Mouse (Mus musculus) cortical plate, adult 2 months (tissue): ENCODE measurements around the gene Serinc4. TPM values are rescaled to one million over a fixed set of nuclear protein-coding genes. Genes with fewer than 3 reads are reported as not detected.
"Not testable (repeated sequence)": the region's sequence is repeated elsewhere in the genome, so short reads cannot be mapped to it uniquely, and the experiment has no call there.

Experiments used
- H3K27ac ChIP-seq: fragments of 200-500 bp; 2 replicates; pipeline ENCODE4 v1.5.1; 2012; ENCODE audit warnings: low read length, control low read depth, inconsistent platforms; ENCODE audit not compliant: insufficient read depth
- H3K4me1 ChIP-seq: fragments of 200-500 bp; 2 replicates; pipeline ENCODE4 v1.6.1; 2011; ENCODE audit warnings: low read length; ENCODE audit not compliant: control insufficient read depth, insufficient read depth
- H3K4me3 ChIP-seq: fragments of 200-500 bp; 2 replicates; pipeline ENCODE4 v1.5.1; 2011; ENCODE audit warnings: mild to moderate bottlenecking, low read length, control low read depth; ENCODE audit not compliant: insufficient read depth
- CTCF ChIP-seq: fragments of 200-500 bp; IDR thresholded peaks from 2 replicates; pipeline ENCODE4 v1.5.1; 2011; ENCODE audit warnings: mild to moderate bottlenecking, control low read depth, low read length; ENCODE audit not compliant: insufficient read depth; ENCODE audit errors: extremely low read depth
- POLR2A ChIP-seq: fragments of 200-500 bp; IDR thresholded peaks from 2 replicates; pipeline ENCODE4 v1.6.1; 2011; ENCODE audit warnings: mild to moderate bottlenecking, low read length, control low read depth; ENCODE audit not compliant: insufficient read depth; ENCODE audit errors: extremely low read depth
- polyA plus RNA-seq: library from polyadenylated mRNA; depleted of rRNA; stranded (reverse); fragments of >200 nt; gene quantifications from 2 replicates; pipeline ENCODE4 v1.2.3, GENCODE M21; 2012; rRNA removed

Gene Serinc4
- polyA plus RNA-seq, result 0.69 and 1.0 TPM in 2 replicates

DNA sequence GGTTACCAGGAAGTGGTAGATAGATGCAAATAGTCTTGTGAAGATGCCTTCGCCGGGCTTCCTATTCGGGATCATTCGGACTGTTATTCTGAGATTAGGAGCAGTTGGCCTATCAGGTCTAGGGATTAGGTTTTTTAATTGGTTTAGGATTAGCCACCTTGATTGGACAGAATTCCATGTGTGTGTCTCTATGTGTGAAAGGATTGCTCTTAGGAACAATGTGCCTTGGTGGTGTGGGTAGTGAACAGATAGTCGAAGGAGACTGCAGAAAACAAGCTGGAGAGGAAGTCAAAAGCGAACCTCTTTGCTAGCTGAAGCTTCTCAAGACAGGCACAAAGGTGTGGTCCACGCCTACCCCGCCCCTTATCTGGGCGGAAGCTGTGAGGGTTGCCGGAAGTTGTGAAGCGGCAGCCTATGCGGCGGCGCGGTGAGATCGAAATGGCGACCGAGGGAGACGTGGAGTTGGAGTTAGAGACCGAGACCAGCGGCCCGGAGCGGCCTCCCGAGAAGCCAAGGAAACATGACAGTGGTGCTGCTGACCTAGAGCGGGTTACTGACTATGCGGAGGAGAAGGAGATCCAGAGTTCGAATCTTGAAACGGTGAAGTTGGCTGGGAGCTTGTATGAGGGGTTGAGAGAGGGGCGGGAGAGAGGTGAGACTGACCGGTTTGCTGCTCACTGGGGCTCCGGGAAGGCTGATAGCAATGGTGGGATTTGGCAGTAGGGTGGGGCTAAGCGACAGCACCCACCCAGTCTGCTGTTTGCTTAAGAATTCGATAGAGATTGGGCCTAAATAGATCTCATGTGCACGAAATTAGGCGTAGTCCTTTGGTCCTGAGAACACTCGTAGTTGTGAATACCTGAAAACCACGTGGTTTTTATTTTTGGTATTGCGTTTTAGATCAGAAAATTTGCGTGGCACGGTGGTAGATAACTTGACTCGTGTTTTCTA is at the start of gene Serinc4:
Gene Serinc4, minus strand, starts transcription at position 90 of the 951 bp plus-strand sequence.
- H3K4me3 ChIP-seq, result peak within 1 kb of the TSS; percentile 83
- H3K4me1 ChIP-seq, result peaks cover 1% of the 10 kb centered on the region; the same call in 1 of the 2 replicates
- TF ChIP-seq POLR2A (peak; percentile 77), CTCF (no peak)
- no peak within 1 kb of the TSS for H3K27ac ChIP-seq

DNA sequence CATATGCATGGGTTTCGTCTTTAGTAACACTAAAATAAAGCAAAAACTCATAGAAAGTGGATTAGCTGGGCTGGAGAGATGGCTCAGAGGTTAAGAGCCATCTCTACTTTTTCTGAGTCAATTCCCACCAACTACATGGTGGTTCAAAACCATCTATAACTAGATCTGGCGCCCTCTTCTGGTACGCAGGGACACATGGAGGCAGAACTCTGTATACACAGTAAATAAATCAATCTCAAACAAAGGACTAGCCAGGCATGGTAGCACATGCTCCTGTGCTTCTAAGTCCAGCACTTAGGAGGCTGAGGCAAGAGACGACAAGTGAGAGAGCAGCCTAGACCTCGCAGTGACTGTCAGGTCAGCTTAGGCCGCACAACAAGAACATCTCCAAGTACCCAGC is 45.0 kb upstream of the Serinc4 start:
- not testable (repeated sequence) for H3K4me3 ChIP-seq, H3K27ac ChIP-seq, H3K4me1 ChIP-seq

DNA sequence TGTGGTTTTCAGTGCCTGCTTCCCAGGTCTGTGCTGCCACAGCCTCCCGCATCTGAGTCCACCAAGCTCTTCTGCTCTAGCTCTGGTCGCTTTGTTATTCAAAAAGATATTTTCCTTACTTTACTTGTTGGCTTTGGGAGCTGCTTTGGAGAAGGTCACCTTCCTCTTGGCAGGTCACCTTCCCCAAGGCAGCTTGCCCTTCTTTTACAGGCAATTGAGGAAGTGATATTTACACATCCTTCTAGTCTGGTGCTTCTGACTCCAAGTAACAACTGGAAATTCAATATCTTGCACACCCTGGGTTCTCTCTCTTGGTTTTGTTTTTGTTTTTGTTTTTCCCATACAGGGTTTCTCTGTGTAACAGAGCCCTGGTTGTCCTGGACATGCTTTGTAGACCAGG is 27.8 kb upstream of the Serinc4 start:
- not testable (repeated sequence) for H3K4me1 ChIP-seq, H3K27ac ChIP-seq, H3K4me3 ChIP-seq

DNA sequence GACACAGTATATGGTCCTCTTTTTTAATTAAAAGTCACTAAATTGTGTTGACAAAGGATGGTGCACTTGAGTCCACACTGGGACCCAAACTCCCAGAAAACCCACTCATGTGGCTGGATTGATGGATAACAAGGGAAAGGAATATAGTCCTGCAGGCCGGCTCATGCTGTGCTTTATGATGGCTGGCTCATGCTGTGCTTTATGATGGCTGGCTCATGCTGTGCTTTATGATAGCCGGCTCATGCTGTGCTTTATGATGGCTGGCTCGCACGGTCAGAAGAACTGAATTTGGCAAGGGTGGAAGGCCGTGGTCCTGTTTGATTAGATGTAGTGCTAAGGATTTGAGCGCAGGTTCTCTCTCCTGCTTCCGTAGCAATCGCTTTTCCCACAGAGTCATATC is 27.0 kb upstream of the Serinc4 start:
- Histone ChIP-seq H3K27ac (no peak overlapping the region), H3K4me3 (no peak overlapping the region), H3K4me1 (no peaks in the 10 kb centered on the region)
- TF ChIP-seq CTCF (no peak), POLR2A (no peak)

DNA sequence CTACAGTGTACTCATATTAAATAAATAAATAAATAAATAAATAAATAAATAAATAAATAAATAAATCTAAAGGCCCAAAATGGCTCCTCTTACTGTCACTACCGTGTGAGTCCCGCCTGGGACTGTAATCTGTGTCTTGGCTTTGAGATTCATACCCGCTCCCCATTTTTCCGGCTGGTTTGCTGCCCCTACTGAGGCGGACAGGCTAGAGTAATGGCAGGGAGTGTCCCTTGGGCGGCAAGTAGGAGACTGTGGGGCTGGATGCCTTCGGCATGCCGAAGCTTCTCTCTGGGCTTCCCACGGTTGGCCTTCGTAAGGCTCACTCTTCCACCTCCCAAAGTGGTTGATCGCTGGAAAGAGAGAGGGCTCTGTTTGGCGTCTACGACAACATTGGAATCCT is 24.3 kb upstream of the Serinc4 start:
- not testable (repeated sequence) for H3K27ac ChIP-seq, H3K4me1 ChIP-seq, H3K4me3 ChIP-seq

DNA sequence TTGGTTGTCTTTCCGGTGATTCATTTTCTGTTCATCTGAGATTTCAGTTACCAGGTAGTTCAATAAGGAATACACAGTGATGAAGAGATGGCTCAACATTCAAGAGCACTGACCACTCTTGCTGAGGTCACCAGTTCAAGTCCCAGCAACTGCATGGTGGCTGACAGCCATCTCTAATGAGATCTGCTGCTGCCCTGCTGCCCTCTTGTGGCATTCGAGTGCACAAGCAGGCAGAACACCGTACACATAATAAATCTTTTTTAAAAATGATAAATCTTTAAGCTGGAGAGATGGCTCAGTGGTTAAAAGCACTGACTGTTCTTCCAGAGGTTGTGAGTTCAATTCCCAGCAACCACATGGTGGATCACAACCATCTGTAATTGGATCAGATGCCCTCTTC is 23.9 kb upstream of the Serinc4 start:
- Histone ChIP-seq H3K4me1 (no peaks in the 10 kb centered on the region), H3K27ac (no peak overlapping the region)

DNA sequence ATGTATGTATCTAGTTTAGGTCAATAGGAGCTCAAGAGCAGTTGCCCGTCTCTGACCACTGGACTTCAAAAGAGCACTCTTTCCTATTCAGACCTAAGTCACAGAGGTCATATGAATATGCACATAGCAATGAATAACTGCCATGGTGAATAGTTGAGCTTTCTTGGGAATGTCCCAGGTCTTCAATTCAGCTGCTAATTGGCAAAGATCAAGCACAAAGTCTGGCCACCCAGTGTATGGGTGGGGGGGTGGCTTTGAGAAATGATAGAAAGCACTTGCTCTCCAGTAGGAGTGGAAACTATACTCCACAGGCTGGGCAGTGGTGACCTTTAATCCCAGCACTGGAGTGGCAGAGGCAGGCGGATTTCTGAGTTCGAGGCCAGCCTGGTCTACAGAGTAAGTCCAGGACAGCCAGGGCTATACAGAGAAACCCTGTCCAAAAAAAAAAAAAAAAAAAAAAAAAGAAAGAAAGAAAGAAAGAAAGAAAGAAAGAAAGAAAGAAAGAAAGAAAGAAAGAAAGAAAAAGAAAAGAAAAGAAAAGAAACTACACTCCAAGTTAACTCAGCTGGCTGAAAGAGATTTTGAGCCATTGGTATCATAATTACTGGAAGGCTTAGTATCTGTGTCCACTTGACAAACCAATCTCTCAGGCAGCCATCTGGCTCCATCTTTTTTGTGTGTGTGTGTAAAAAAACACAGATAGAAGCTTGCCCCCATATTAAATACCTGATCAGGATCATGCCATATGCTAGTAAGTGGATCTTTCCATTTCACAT is 21.1 kb upstream of the Serinc4 start:
- Histone ChIP-seq H3K4me3 (no peak overlapping the region), H3K27ac (no peak overlapping the region), H3K4me1 (no peaks in the 10 kb centered on the region)
- no peak for TF ChIP-seq POLR2A
- TF ChIP-seq CTCF, result no peak

More for the DNA sequence above, 23.9 kb upstream of the Serinc4 start:
- no peak overlapping the region for H3K4me3 ChIP-seq
- TF ChIP-seq POLR2A (no peak), CTCF (peak; percentile 39)

DNA sequence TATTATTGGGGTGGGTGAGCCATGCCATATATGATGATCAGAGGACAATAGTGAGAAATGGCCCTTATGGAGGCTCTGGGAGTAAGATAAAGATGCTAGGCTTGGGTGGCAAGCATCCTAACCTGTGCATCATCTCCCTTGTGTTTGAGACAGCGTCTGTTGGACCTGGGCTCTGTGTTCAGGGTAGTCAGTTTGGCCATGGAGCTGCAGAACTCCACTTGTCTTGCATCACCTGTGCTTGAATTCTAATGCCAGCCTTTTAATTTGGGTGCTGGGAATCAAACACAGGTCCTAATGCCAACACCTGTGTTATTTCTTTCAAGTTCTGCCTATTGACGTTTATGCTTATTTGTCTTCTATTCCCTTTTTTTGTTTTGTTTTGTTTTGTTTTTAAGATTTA is 18.7 kb upstream of the Serinc4 start:
- H3K27ac ChIP-seq, H3K4me1 ChIP-seq, H3K4me3 ChIP-seq: not testable (repeated sequence)

DNA sequence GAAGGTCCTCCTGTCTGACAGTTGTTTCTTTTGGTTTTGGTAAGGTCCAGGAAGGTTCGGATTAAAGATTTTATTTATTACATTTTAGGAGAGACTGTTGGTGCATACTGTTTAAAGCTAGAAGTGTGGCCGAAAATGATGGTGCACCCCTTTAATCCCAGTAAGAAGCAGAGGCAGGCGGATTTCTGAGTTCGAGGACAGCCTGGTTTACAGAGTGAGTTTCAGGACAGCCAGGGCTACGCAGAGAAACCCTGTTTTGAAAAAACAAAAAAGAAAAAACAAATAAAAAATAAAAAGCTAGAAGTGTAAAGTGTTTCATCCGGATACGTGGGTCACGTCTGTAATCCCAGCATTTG is 17.6 kb upstream of the Serinc4 start:
- peaks cover 2% of the 10 kb centered on the region; the same call in 1 of the 2 replicates for H3K4me1 ChIP-seq
- TF ChIP-seq POLR2A, result no peak
- TF ChIP-seq CTCF, result no peak
- H3K4me3 ChIP-seq, result peak overlapping the region; percentile 68
- no peak overlapping the region for H3K27ac ChIP-seq
